Mouse (Mus musculus) midbrain, embryonic 14.5 days (tissue): Measurements from ENCODE around the gene Klk8. TPM values are rescaled to one million over a fixed set of nuclear protein-coding genes. Genes with fewer than 3 reads are reported as not detected.

Experiments
- ATAC-seq: fragments of 200-750 bp; cut with Nextera tagmentation; 2 replicates; pipeline ENCODE4 v1.8.0; 2017; ENCODE audit warnings: moderate number of reproducible peaks, moderate library complexity; ENCODE audit not compliant: low FRiP score, low TSS enrichment
- DNase-seq: peaks from one replicate; pipeline ENCODE4 v3.0.0-alpha.2; 2015
- H3K27ac ChIP-seq: fragments of 300-500 bp; sonication (generic); replicated peaks from 2 replicates; pipeline ENCODE4 v1.5.1; 2014; ENCODE audit warnings: mild to moderate bottlenecking, low read depth, low read length, moderate library complexity
- H3K27me3 ChIP-seq: fragments of 300-500 bp; sonication (generic); 2 replicates; pipeline ENCODE4 v1.6.1; 2014; ENCODE audit warnings: low read length, control low read depth, mixed read lengths; ENCODE audit not compliant: control insufficient read depth, insufficient read depth
- H3K36me3 ChIP-seq: fragments of 300-500 bp; sonication (generic); 2 replicates; pipeline ENCODE4 v1.6.1; 2014; ENCODE audit warnings: low read length, control low read depth; ENCODE audit not compliant: control insufficient read depth, insufficient read depth
- H3K4me1 ChIP-seq: fragments of 300-500 bp; sonication (generic); 2 replicates; pipeline ENCODE4 v1.6.1; 2014; ENCODE audit warnings: mild to moderate bottlenecking, antibody characterized with exemption, low read length, control low read depth; ENCODE audit not compliant: control insufficient read depth, insufficient read depth
- H3K4me2 ChIP-seq: fragments of 300-500 bp; sonication (generic); 2 replicates; pipeline ENCODE4 v1.6.1; 2014; ENCODE audit warnings: mild to moderate bottlenecking, low read length, moderate library complexity
- H3K4me3 ChIP-seq: fragments of 300-500 bp; sonication (generic); replicated peaks from 2 replicates; pipeline ENCODE4 v1.5.1; 2014; ENCODE audit warnings: low read depth, low read length
- H3K9ac ChIP-seq: fragments of 300-500 bp; sonication (generic); replicated peaks from 2 replicates; pipeline ENCODE4 v1.6.1; 2014; ENCODE audit warnings: mild to moderate bottlenecking, low read length, moderate library complexity
- H3K9me3 ChIP-seq: fragments of 300-500 bp; sonication (generic); 2 replicates; pipeline ENCODE4 v1.6.1; 2016; ENCODE audit warnings: low read length, control low read depth, mixed read lengths; ENCODE audit not compliant: control insufficient read depth
- WGBS: fragments of 180-500 bp; shearing (Covaris S2); extraction: QIAGEN DNeasy Blood & Tissue Kit; methylation state at CpG from one replicate; pipeline ENCODE4 v1.1.7; 2014; 5-methylcytosine and 5-hydroxymethylcytosine counted together
- polyA plus RNA-seq: library from polyadenylated mRNA; unstranded; fragments of >200 nt; fragmentation: Nextera tagmentation; extraction: Ambion mirVana; gene quantifications from 2 replicates; pipeline ENCODE4 v1.2.1, GENCODE M21; 2014

Klk8 gene
- polyA plus RNA-seq, 1 experiment from 2014 or later: 6.7 TPM

DNA sequence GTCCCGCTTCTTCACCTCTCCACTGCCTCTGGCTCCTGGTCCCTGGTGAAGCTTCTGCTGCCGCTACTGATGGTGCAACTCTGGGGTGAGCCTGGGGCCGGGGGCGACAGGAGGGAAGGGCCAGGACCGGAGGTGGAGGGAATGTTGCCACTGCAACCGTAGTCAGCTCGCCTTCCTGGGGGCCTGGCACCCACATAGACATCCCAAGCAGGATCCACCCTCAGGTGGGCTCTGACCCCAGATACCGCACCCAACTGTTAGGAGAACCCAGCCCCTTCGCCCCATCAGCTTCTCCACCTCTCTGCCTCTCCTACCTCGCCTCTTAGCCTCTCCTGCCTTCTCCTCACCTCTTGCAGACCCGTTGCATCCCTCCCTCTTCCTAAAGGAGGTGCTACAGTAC, 15.8 kb upstream of the Klk8 start:
- ATAC-seq: no peak
- WGBS: 92% methylated on average over 11 of the region's 11 CpGs
- 0 out of 2 replicates have a peak, but pooled peaks cover 4% of the 10 kb centered on the region for H3K27me3 ChIP-seq
- no peak for DNase-seq
- H3K4me2 ChIP-seq: no peak overlapping the region
- no peak overlapping the region for H3K9ac ChIP-seq
- H3K4me1 ChIP-seq: peaks cover 3% of the 10 kb centered on the region; the same call in 1 of the 2 replicates
- H3K4me3 ChIP-seq: no peak overlapping the region
- no peaks in the 10 kb centered on the region for H3K9me3 ChIP-seq
- H3K27ac ChIP-seq: no peak overlapping the region
- no peaks in the 10 kb centered on the region for H3K36me3 ChIP-seq

DNA sequence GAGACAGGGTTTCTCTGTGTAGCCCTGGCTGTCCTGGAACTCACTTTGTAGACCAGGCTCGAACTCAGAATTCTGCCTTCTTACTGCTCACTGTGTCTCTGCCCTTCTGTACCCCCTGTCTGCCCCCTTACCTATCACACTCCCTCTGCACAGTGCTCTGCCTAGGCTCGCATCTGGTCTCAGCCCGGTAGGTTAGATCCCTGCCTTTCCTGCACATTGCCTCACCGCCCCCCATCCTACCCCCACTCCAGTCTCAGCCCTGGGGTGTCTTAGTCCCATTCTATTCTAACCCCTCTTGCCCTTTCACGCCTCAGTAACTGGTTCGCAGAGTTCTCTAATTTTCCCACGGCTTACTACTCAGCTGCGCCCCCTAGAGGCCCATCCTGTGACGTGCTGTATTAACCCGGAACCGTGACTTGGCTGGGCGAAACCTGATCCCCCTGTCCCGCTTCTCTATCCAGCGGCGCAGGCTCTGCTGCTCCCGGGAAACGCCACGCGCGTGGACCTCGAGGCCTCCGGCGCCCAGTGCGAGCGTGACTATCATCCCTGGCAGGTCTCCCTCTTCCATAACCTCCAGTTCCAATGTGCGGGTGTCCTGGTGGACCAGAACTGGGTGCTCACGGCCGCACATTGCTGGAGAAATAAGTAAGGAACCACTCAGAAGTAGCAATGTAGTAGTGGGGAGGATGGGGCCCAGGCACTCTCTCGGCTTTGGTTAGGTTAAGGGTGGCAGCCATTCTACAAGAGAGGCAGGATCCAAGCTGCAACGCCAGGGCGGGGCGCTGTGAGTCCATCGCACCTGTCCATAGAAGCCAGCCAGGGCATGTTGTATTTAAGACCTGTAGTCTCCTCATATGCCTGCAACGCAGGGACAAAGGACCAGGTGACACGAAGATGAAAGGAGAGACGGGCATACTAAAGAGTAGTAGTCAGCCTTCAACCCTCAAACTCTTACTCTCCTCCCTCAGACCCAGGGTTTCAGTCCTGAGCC, 14.8 kb upstream of the Klk8 start:
- Histone ChIP-seq H3K4me2 (peak overlapping the region; percentile 61), H3K36me3 (no peaks in the 10 kb centered on the region), H3K9me3 (no peaks in the 10 kb centered on the region), H3K4me1 (peaks cover 3% of the 10 kb centered on the region; the same call in 1 of the 2 replicates), H3K4me3 (peak overlapping the region; percentile 22), H3K27me3 (0 out of 2 replicates have a peak, but pooled peaks cover 4% of the 10 kb centered on the region), H3K9ac (0 out of 2 replicates have a peak overlapping the region, but pooled peaks have one; percentile 32), H3K27ac (no peak overlapping the region)
- ATAC-seq: peak; percentile 64; the same call in 1 of the 2 replicates
- peak; percentile 88 for DNase-seq
- WGBS: 6% methylated on average over 36 of the region's 36 CpGs

DNA sequence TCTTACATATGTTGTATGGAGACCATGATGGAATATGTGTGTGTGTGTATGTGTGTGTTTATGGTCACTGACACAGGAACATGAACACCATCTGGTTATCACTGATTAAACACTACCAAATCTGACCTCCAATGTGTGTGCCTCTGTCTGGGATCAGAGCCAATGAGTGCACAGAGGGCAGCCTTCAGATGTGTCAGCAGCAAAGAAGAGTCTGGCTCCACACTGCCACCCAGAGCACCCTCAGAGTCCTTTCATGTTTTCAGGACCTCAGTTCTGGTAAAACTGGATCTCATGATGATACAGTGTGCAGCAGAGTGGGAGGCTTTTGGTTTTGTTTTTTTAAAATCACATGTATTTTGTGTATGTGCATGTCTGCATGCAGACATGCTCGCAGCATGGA, 12.1 kb upstream of the Klk8 start:
- 95% methylated on average over 1 of the region's 1 CpGs for WGBS

DNA sequence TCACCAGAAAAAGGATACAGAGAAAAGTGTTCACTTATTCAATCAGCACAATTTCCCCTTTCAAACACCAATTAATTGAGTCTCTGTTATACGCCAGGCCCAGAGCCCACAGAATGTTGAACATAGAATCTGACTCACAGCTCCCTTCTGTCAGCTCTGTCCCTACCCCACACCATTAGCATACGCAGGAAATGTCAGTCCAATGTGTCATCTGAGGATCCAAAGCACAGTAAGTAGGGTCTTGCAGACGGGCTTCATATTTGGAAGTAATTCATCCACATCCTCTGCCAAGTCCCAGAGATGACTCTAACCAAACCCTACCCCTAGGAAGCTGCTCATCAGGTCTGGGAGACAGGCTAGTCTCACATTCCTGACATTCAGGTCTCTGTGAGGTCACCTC, 9.3 kb upstream of the Klk8 start:
- ATAC-seq (no peak), DNase-seq (no peak)
- no peaks in the 10 kb centered on the region for H3K9me3 ChIP-seq
- H3K4me3 ChIP-seq: no peak overlapping the region
- 0 out of 2 replicates have a peak, but pooled peaks cover 1% of the 10 kb centered on the region for H3K27me3 ChIP-seq
- H3K9ac ChIP-seq: no peak overlapping the region
- no peaks in the 10 kb centered on the region for H3K36me3 ChIP-seq
- H3K4me1 ChIP-seq: no peaks in the 10 kb centered on the region
- H3K27ac ChIP-seq: no peak overlapping the region
- WGBS: 87% methylated on average over 3 of the region's 3 CpGs
- no peak overlapping the region for H3K4me2 ChIP-seq

More for the DNA sequence above, 12.1 kb upstream of the Klk8 start:
- Histone ChIP-seq H3K4me1 (peaks cover 3% of the 10 kb centered on the region; the same call in 1 of the 2 replicates), H3K36me3 (no peaks in the 10 kb centered on the region), H3K9me3 (no peaks in the 10 kb centered on the region), H3K27ac (no peak overlapping the region), H3K4me3 (no peak overlapping the region), H3K27me3 (0 out of 2 replicates have a peak, but pooled peaks cover 4% of the 10 kb centered on the region), H3K9ac (no peak overlapping the region), H3K4me2 (no peak overlapping the region)
- DNase-seq (peak; percentile 27), ATAC-seq (no peak)

DNA sequence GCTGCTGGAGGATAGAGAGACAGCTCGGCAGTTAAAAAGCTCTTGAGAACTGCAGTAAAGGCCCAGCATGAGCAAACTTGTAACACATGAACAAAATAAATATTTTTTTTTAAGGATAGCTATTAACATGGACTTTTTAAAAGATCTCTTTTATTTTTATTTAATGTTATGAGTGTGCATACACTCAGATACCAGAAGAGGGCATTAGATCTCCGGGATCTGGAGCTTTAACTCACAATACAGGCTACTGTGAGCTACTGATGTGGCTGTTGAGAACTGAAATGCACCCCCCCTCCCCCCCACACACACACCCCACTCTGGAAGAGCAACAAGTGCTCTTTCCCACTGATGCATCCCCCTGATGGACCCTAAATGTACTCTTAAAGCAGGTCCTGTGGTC, 8.1 kb upstream of the Klk8 start:
- Histone ChIP-seq H3K9me3 (no peaks in the 10 kb centered on the region), H3K4me3 (no peak overlapping the region), H3K27me3 (no peaks in the 10 kb centered on the region), H3K9ac (no peak overlapping the region), H3K4me1 (no peaks in the 10 kb centered on the region), H3K36me3 (no peaks in the 10 kb centered on the region), H3K27ac (no peak overlapping the region), H3K4me2 (no peak overlapping the region)
- DNase-seq (no peak), ATAC-seq (no peak)
- 81% methylated on average over 2 of the region's 2 CpGs for WGBS

DNA sequence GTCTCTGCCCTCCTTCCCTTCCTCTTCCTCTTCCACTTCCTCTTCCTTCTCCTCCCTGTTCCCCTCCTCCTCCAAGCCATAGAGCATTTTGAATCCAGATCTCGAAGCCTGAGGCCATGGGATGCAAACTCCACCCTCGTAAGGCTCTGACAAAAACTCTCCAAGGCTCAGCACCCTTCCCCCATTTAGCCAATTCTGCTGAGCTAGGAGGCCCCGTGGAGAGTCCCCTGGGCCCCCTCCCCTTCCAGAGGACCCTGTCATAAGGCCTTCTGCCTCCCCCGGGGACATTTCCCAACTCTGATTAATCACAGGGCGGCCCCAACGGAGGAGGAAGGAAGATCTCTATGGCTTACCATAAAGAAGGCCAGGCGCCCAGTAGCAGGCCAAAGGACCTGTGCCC, 5.8 kb upstream of the Klk8 start, which contains the start of gene Klk9:
Gene Klk9, plus strand, starts transcription at position 301 of the 400 bp plus-strand sequence.
- 0 out of 2 replicates have a peak, but pooled peaks cover 3% of the 10 kb centered on the region for H3K4me1 ChIP-seq
- ATAC-seq: no peak
- H3K27ac ChIP-seq: no peak within 1 kb of the TSS
- peaks cover 12% of the 10 kb centered on the region; the same call in 1 of the 2 replicates for H3K27me3 ChIP-seq
- DNase-seq: no peak
- H3K4me2 ChIP-seq: no peak within 1 kb of the TSS
- H3K9ac ChIP-seq: no peak within 1 kb of the TSS
- H3K36me3 ChIP-seq: no peaks in the 10 kb centered on the region
- H3K4me3 ChIP-seq: no peak within 1 kb of the TSS
- H3K9me3 ChIP-seq: no peaks in the 10 kb centered on the region
- WGBS: 79% methylated on average over 7 of the region's 7 CpGs

DNA sequence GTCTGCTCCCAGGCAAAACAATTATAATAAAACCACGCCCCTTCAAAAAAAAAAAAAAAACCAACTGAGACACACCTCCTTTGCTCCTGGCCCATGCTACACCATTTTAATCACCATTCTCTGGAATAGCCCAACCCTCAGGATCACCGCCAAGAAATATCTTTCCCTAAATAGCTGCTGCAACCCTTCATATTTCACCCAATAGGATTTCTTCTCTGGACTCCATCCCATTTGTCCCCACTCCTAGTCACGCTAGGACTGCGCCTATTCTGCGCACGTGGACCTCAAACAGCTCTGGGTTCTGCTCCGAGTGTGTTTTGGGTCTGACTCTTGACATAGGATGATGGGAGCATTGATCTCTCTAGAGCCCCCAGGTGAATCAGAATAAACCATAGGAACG, 1.0 kb upstream of the Klk8 start:
- 6% methylated on average over 8 of the region's 8 CpGs for WGBS
- Histone ChIP-seq H3K9me3 (no peaks in the 10 kb centered on the region), H3K27ac (no peak overlapping the region), H3K9ac (peak overlapping the region; percentile 50; the same call in 1 of the 2 replicates), H3K4me2 (peak overlapping the region; percentile 75), H3K4me1 (0 out of 2 replicates have a peak, but pooled peaks cover 5% of the 10 kb centered on the region), H3K27me3 (peaks cover 28% of the 10 kb centered on the region), H3K36me3 (no peaks in the 10 kb centered on the region), H3K4me3 (peak overlapping the region; percentile 43)
- ATAC-seq (no peak), DNase-seq (peak; percentile 13)

DNA sequence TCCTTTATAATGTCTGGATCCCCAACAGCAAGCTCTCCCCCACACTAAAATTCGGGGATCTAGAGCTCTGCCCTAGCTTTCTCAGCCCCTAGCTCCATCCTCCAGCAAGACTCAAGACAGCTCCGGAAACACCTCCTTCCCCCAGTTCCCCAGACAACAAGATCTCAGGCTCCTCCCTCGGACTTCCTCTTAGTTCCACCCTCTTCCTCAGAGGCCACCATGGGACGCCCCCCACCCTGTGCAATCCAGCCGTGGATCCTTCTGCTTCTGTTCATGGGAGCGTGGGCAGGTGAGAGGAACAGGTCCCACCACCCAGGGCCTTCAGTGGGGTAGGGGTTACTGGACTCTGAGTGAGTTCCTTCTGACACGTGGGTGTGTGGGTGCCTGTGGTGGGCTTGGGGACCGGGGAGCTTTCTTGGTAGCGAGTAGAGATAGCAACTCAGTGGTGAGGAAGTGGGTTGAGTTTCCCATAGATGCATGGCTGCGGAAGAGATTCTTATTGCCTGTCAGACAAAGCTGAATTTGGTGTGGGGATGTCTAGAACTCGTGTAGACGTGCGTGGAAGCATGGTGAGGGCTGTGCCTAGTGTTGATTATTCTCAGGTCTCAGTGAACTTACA, 576 bp downstream of the Klk8 start:
- Histone ChIP-seq H3K9ac (no peak overlapping the region), H3K27me3 (peaks cover 28% of the 10 kb centered on the region), H3K9me3 (no peaks in the 10 kb centered on the region), H3K4me2 (peak overlapping the region; percentile 75), H3K27ac (no peak overlapping the region), H3K4me3 (peak overlapping the region; percentile 43), H3K4me1 (0 out of 2 replicates have a peak, but pooled peaks cover 5% of the 10 kb centered on the region), H3K36me3 (no peaks in the 10 kb centered on the region)
- 39% methylated on average over 13 of the region's 13 CpGs for WGBS
- 0 out of 2 replicates have a peak, but pooled peaks have one; percentile 22 for ATAC-seq
- DNase-seq: peak; percentile 8
